Mouse (Mus musculus) subcutaneous adipose tissue, adult 2 months (tissue): Measurements from ENCODE around the gene Slc35b4. TPM values are rescaled to one million over a fixed set of nuclear protein-coding genes. Genes with fewer than 3 reads are reported as not detected.

Experiments used
- polyA plus RNA-seq: library from polyadenylated mRNA; depleted of rRNA; stranded (reverse); fragments of >200 nt; gene quantifications from 2 replicates; pipeline ENCODE4 v1.2.3, GENCODE M21; 2012; ENCODE audit warnings: low replicate concordance; rRNA removed

Slc35b4 gene
- polyA plus RNA-seq: 48.2 and 53.9 TPM in 2 replicates

DNA sequence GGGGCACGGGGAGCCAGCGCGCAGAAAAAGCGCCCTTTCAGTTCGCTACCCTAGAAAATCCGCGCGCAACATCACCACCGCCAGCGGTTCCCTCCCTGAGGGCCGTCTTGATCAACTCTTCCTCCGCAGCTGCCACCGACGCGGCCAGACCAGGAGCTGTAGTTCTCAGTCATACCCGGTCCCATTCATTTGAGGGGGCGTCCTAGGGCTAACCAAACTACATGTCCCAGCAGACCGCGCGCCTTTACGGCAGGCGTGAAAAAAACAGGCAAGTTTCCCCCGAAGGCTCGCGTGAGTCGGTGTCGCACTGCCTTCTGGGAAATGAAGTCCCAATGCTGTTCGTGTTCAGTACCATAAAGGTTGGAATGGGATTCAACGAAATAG is at the start of gene Slc35b4:
Slc35b4 (minus strand) TSS at position 248 of the 384 bp plus-strand sequence.

Other genes with a start within 250 kb of the Slc35b4 start
- gene Lrguk, start 147.7 kb downstream of the Slc35b4 start, polyA plus RNA-seq: 0.03 and 0.39 TPM in 2 replicates
- gene Akr1b3, start 140.4 kb upstream of the Slc35b4 start, polyA plus RNA-seq: 224 and 323 TPM in 2 replicates
- gene Akr1b8, start 177.0 kb upstream of the Slc35b4 start, polyA plus RNA-seq: 25.2 and 32.0 TPM in 2 replicates
- gene Akr1b10, start 207.1 kb upstream of the Slc35b4 start, polyA plus RNA-seq: 44.4 and 53.3 TPM in 2 replicates
- 0.14 and 2.2 TPM in 2 replicates for gene Akr1b7, start 235.2 kb upstream of the Slc35b4 start, polyA plus RNA-seq